ENCODE assay signal across 8 mouse cellular contexts in the genomic region with DNA sequence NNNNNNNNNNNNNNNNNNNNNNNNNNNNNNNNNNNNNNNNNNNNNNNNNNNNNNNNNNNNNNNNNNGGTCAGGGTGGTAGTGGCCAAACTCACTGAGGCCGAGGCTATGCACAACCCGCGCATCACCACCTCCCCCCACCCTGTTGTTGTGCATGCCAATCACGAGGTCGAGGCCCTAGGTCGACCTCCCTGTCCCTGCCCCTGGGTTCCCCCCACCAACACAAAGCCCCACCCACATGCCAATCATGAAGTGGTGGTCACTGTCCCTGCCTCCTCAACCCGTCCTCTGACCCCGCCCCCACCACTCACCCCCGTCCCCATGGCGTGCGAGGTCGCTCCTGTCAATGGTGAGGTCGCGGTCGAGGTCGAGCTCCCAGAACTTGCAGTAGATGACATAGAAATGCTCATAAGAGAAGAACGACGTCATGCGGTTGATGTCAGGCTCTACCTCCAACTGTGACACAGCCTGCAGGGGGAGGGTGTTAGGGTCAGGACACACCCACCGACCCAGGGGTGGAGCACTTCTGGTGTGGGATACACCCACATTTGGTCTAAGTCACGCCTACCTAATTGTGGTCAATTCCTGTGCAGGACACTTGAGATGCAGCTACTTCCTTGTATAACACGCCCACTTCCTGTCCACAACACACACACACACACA. TPM values are rescaled to one million over a fixed set of nuclear protein-coding genes. Genes with fewer than 3 reads are reported as not detected.
DNase-seq lines count a peak whose midpoint lies in the region; ATAC-seq and TF ChIP-seq lines count a peak whose summit lies in the region.

No protein-coding gene starts in this region.

- H3K27ac ChIP-seq in heart, embryonic 16.5 days (ENCODE audit: low read length): no peak overlapping the region
- H3K27ac ChIP-seq in midbrain, embryonic 16.5 days (ENCODE audit: low read length): no peak overlapping the region

- TF ChIP-seq CTCF in brain, embryonic 14.5 days (IDR thresholded peaks at IDR 0.05; ENCODE audit: borderline replicate concordance, extremely low read depth, insufficient read depth, insufficient read length): no peak

- peaks cover 34% of the 10 kb centered on the region for H3K9me3 ChIP-seq in heart, embryonic 16.5 days (replicated peaks; ENCODE audit: control insufficient read depth, low read length)
- H3K9me3 ChIP-seq in midbrain, embryonic 16.5 days (replicated peaks; ENCODE audit: control insufficient read depth, low read length, poor library complexity, severe bottlenecking): peaks cover 27% of the 10 kb centered on the region

- no peak for TF ChIP-seq POLR2A in brain, embryonic 14.5 days (IDR thresholded peaks at IDR 0.05; ENCODE audit: borderline replicate concordance, extremely low read depth, insufficient read depth, insufficient read length, poor library complexity, severe bottlenecking)

- intact Hi-C loops in heart, postnatal 36 days (cut with DNase I): no loop called here

- H3K36me3 ChIP-seq in heart, embryonic 16.5 days (ENCODE audit: control insufficient read depth, insufficient read depth): peaks cover 37% of the 10 kb centered on the region
- peaks cover 32% of the 10 kb centered on the region for H3K36me3 ChIP-seq in midbrain, embryonic 16.5 days (ENCODE audit: control insufficient read depth, insufficient read depth, low read length)

- peak; percentile 95 for DNase-seq in heart, adult 11 months
- no peak for DNase-seq in heart, postnatal 36 days
- DNase-seq in brain, embryonic 14.5 days (ENCODE audit: low read depth): peak; percentile 6
- DNase-seq in left cerebral cortex, adult 8-10 months (ENCODE audit: low spot score in 2 of 2): peak; percentile 2 to 37
- DNase-seq in yolk sac, embryonic 10.5 days (ENCODE audit: low spot score): peak; percentile 16

- H3K4me3 ChIP-seq in heart, embryonic 16.5 days (ENCODE audit: low read length): no peak overlapping the region
- no peak overlapping the region for H3K4me3 ChIP-seq in midbrain, embryonic 16.5 days (ENCODE audit: low read depth, low read length)

- H3K4me1 ChIP-seq in heart, embryonic 16.5 days (ENCODE audit: control insufficient read depth, insufficient read depth, low read length): no peaks in the 10 kb centered on the region
- H3K4me1 ChIP-seq in midbrain, embryonic 16.5 days (ENCODE audit: control insufficient read depth, insufficient read depth, low read length): no peaks in the 10 kb centered on the region

- WGBS in heart, embryonic 16.5 days: 93% methylated on average over 22 of the region's 22 CpGs
- WGBS in midbrain, embryonic 16.5 days: 97% methylated on average over 22 of the region's 22 CpGs

- H3K4me2 ChIP-seq in heart, embryonic 16.5 days (ENCODE audit: low read depth, low read length): no peak overlapping the region
- H3K4me2 ChIP-seq in midbrain, embryonic 16.5 days (ENCODE audit: low read length): no peak overlapping the region

- no peaks in the 10 kb centered on the region for H3K27me3 ChIP-seq in heart, embryonic 16.5 days (ENCODE audit: control insufficient read depth, insufficient read depth, low read length)
- H3K27me3 ChIP-seq in midbrain, embryonic 16.5 days (ENCODE audit: control insufficient read depth, insufficient read depth, low read depth, low read length): no peaks in the 10 kb centered on the region

- ATAC-seq in CD4-positive, CD25-positive, alpha-beta regulatory T cell, adult 4 months: peak; percentile 14
- 0 out of 2 replicates have a peak, but pooled peaks have one; percentile 10 for ATAC-seq in heart, embryonic 16.5 days (replicated peaks; ENCODE audit: extremely low read depth, insufficient read depth, low FRiP score)
- ATAC-seq in midbrain, embryonic 16.5 days: peak; percentile 14; the same call in 1 of the 2 replicates

- no peak overlapping the region for H3K9ac ChIP-seq in heart, embryonic 16.5 days (ENCODE audit: low read length)
- H3K9ac ChIP-seq in midbrain, embryonic 16.5 days (ENCODE audit: low read depth, low read length): no peak overlapping the region

RNA-seq across cellular contexts. Expression of a gene that starts 37.9 kb away (rescaled TPM):
- total RNA-seq in heart, postnatal 36 days (2021): 100 to 1,000 TPM in 1 of 2 experiments, 10 to 100 TPM in 1; 92.0 to 101 TPM
- polyA plus RNA-seq in CD4-positive, CD25-positive, alpha-beta regulatory T cell, adult 4 months (2017; shearing (Covaris generic)): 10 to 100 TPM in 1 of 2 experiments, 1 to 10 TPM in 1; 9.7 to 12.9 TPM
- polyA plus RNA-seq in brain, embryonic 14.5 days (2012; rRNA removed): 314 and 336 TPM in 2 replicates
- polyA plus RNA-seq in heart, embryonic 16.5 days (2015; fragmentation: Nextera tagmentation; extraction: Ambion mirVana): 143 TPM in 2 replicates
- 100 to 1,000 TPM in 2 of 4 experiments, 10 to 100 TPM in 2; 94.9 to 111 (median 99.1) TPM for total RNA-seq in left cerebral cortex, adult 8-10 months (2022)
- 137 and 147 TPM in 2 replicates for polyA plus RNA-seq in midbrain, embryonic 16.5 days (2015; fragmentation: Nextera tagmentation; extraction: Ambion mirVana)

RNA-seq across cellular contexts. Expression of a gene that starts 54.8 kb away (rescaled TPM):
- total RNA-seq in heart, postnatal 36 days (2021): not detected
- polyA plus RNA-seq in CD4-positive, CD25-positive, alpha-beta regulatory T cell, adult 4 months (2017; shearing (Covaris generic)): not detected
- not detected in 2 replicates for polyA plus RNA-seq in brain, embryonic 14.5 days (2012; rRNA removed)
- not detected in 2 replicates for polyA plus RNA-seq in heart, embryonic 16.5 days (2015; fragmentation: Nextera tagmentation; extraction: Ambion mirVana)
- total RNA-seq in left cerebral cortex, adult 8-10 months (2022): not detected
- not detected in 2 replicates for polyA plus RNA-seq in midbrain, embryonic 16.5 days (2015; fragmentation: Nextera tagmentation; extraction: Ambion mirVana)

Comparison
In these comparisons a context has a peak if more than half of its experiments do, and no peak if none do; other contexts are left out.
1. DNase-seq: peak in heart, adult 11 months (single experiment), brain, embryonic 14.5 days (single experiment), left cerebral cortex, adult 8-10 months (2 of 2) and yolk sac, embryonic 10.5 days (single experiment); none in heart, postnatal 36 days (0 of 2).
2. Peak in every context shown above with its lines, with median percentiles within 50 percentile points of each other: ATAC-seq.